Mouse (Mus musculus): ENCODE measurements around the gene Catsper2. TPM values are rescaled to one million over a fixed set of nuclear protein-coding genes. Genes with fewer than 3 reads are reported as not detected.

Catsper2 gene
- total and polyA plus RNA-seq, 3 experiments = 1.2 to 2.5 TPM; not detected in 1

DNA sequence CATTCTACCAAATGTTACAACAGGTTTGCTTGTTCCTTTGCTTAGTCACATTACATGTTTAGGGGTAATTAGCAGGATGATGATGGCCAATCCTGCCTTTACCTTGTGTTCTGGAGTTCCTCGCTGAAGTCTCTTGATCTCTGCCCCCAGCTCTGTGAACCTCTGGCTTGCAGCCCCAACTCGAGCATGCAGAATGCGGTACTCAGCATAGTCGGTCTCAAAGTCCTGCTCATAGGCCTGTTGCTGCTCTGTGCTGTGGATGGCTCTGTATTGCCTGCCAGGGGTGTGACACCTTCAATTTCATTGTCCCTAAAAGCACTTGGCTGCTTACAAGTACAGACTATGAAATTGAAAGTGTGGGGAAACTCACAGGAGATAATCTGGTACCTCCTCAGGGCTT, 26.2 kb upstream of the Catsper2 start:
- Histone ChIP-seq H3K9ac (ENCODE audit: control insufficient read depth, low read depth, low read length, poor library complexity, severe bottlenecking) (no peak overlapping the region), H3K36me3 (ENCODE audit: control insufficient read depth in 1 of 2, insufficient read depth in 2 of 2, low read length in 2 of 2) (peaks cover 0 to 11% of the 10 kb centered on the region in 2 experiments; a peak in 2 of 4 replicates), H3K27me3 (ENCODE audit: control insufficient read depth in 1 of 2, insufficient read depth in 2 of 2, low read length in 2 of 2) (no peaks in the 10 kb centered on the region), H3K27ac (ENCODE audit: control insufficient read depth, low read depth, low read length) (no peak overlapping the region), H3K79me2 (ENCODE audit: control insufficient read depth, insufficient read depth, low read length, poor library complexity) (no peaks in the 10 kb centered on the region), H3K4me3 (ENCODE audit: control insufficient read depth in 1 of 2, insufficient read depth in 1 of 2, low read depth in 2 of 2, low read length in 2 of 2) (no peak overlapping the region), H3K9me3 (replicated peaks; ENCODE audit: insufficient read depth, low read length) (no peaks in the 10 kb centered on the region), H3K4me1 (ENCODE audit: control insufficient read depth in 1 of 2, insufficient read depth in 2 of 2, low read length in 2 of 2) (peaks cover 0 to 6% of the 10 kb centered on the region in 2 experiments; a peak in 1 of 4 replicates)
- no peak for DNase-seq (ENCODE audit: low read depth, low spot score)
- no peak for TF ChIP-seq POLR2A (IDR thresholded peaks at IDR 0.05; ENCODE audit: control insufficient read depth in 1 of 2, insufficient read depth in 1 of 2, low read depth in 1 of 2, low read length in 2 of 2, poor library complexity in 1 of 2)
- TF ChIP-seq NRF1 (IDR thresholded peaks at IDR 0.05; ENCODE audit: insufficient read depth, low read depth, low read length, poor library complexity, severe bottlenecking) = no peak
- TF ChIP-seq ZMIZ1 (IDR thresholded peaks at IDR 0.05; ENCODE audit: low read depth, low read length) = no peak
- no peak for TF ChIP-seq ZNF384 (IDR thresholded peaks at IDR 0.05; ENCODE audit: low read depth, low read length)
- TF ChIP-seq MAFK (IDR thresholded peaks at IDR 0.05; ENCODE audit: borderline replicate concordance, low read depth, low read length) = no peak
- no peak for TF ChIP-seq RAD21 (IDR thresholded peaks at IDR 0.05; ENCODE audit: low read depth, low read length)
- no peak for TF ChIP-seq MAX (IDR thresholded peaks at IDR 0.05; ENCODE audit: low read length)
- no peak for TF ChIP-seq MYB (IDR thresholded peaks at IDR 0.05; ENCODE audit: low read depth, low read length)
- no peak for TF ChIP-seq ELF1 (IDR thresholded peaks at IDR 0.05; ENCODE audit: low read depth, low read length)
- TF ChIP-seq ZKSCAN1 (IDR thresholded peaks at IDR 0.05; ENCODE audit: low read depth, low read length) = no peak

DNA sequence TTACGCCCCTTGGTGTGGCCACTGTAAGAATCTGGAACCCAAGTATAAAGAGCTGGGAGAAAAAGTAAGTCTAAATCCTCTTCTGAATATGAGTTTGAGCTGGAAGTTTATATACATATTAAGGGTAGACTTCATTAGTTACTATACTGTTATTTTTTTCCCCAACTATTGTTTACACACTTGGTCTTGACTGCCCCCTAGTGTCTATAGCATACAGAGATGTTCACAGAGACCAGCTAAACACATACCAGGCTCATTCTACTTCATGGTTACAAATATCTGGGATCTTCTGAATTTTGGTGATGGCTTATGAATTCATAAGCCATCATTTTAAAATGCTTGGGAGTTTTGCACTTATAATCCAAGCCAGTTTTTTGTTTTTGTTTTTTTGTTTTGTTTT, 21.3 kb upstream of the Catsper2 start:
- Histone ChIP-seq H3K36me3 (ENCODE audit: control insufficient read depth in 1 of 2, insufficient read depth in 2 of 2, low read length in 2 of 2) (peaks cover 2 to 34% of the 10 kb centered on the region in 2 experiments; a peak in 3 of 4 replicates), H3K27me3 (ENCODE audit: control insufficient read depth in 1 of 2, insufficient read depth in 2 of 2, low read length in 2 of 2) (no peaks in the 10 kb centered on the region), H3K9me3 (replicated peaks; ENCODE audit: insufficient read depth, low read length) (no peaks in the 10 kb centered on the region), H3K79me2 (ENCODE audit: control insufficient read depth, insufficient read depth, low read length, poor library complexity) (no peaks in the 10 kb centered on the region), H3K9ac (ENCODE audit: control insufficient read depth, low read depth, low read length, poor library complexity, severe bottlenecking) (no peak overlapping the region), H3K27ac (ENCODE audit: control insufficient read depth, low read depth, low read length) (no peak overlapping the region), H3K4me1 (ENCODE audit: control insufficient read depth in 1 of 2, insufficient read depth in 2 of 2, low read length in 2 of 2) (no peaks in the 10 kb centered on the region), H3K4me3 (ENCODE audit: control insufficient read depth in 1 of 2, insufficient read depth in 1 of 2, low read depth in 2 of 2, low read length in 2 of 2) (no peak overlapping the region)
- DNase-seq (ENCODE audit: low read depth, low spot score) = peak; percentile 69
- TF ChIP-seq CTCF (IDR thresholded peaks at IDR 0.05 in 2 of 3, conservative IDR thresholded peaks at IDR 0.05 in 1 of 3; ENCODE audit: control insufficient read depth in 1 of 3, insufficient read depth in 1 of 3, low read depth in 2 of 3, low read length in 3 of 3, poor library complexity in 1 of 3, severe bottlenecking in 1 of 3) (peak in 2 of 3 experiments; percentile 44 to 65; a peak in 3 of 6 replicates), MYC (IDR thresholded peaks at IDR 0.05; ENCODE audit: low read depth, low read length) (peak; percentile 44; the same call in 1 of the 2 replicates), SMC3 (IDR thresholded peaks at IDR 0.05; ENCODE audit: low read depth, low read length) (peak; percentile 40), ZNF384 (IDR thresholded peaks at IDR 0.05; ENCODE audit: low read depth, low read length) (peak; percentile 67), MAX (IDR thresholded peaks at IDR 0.05; ENCODE audit: low read length) (no peak), ZMIZ1 (IDR thresholded peaks at IDR 0.05; ENCODE audit: low read depth, low read length) (no peak), GABPA (IDR thresholded peaks at IDR 0.05; ENCODE audit: low read depth, low read length) (no peak), GATA1 (IDR thresholded peaks at IDR 0.05; ENCODE audit: low read depth, low read length) (no peak), JUND (IDR thresholded peaks at IDR 0.05; ENCODE audit: low read depth, low read length) (no peak), ETS1 (IDR thresholded peaks at IDR 0.05; ENCODE audit: low read depth, low read length) (no peak), UBTF (IDR thresholded peaks at IDR 0.05; ENCODE audit: borderline replicate concordance, insufficient read depth, low read depth, low read length) (no peak), USF2 (IDR thresholded peaks at IDR 0.05; ENCODE audit: borderline replicate concordance in 1 of 2, insufficient read depth in 1 of 2, low read depth in 1 of 2, low read length in 2 of 2) (no peak), RAD21 (IDR thresholded peaks at IDR 0.05; ENCODE audit: low read depth, low read length) (peak; percentile 33), SIN3A (IDR thresholded peaks at IDR 0.05; ENCODE audit: low read length) (no peak), TCF12 (IDR thresholded peaks at IDR 0.05; ENCODE audit: low read depth, low read length) (no peak)
